Mouse (Mus musculus) G1E (cell line): ENCODE measurements at regions not wholly inside any gene's neighbourhood (a gene's known extent, or its start where the extent isn't known, plus 50 kb on each side); places are given as distances from the start of the nearest gene placed in this dataset.
"Not testable (repeated sequence)": the region's sequence is repeated elsewhere in the genome, so short reads cannot be mapped to it uniquely, and the experiment has no call there.

ENCODE experiments used
- ATAC-seq: 2 replicates; pipeline ENCODE4 v1.8.0; 2016; ENCODE audit warnings: mild to moderate bottlenecking; ENCODE audit not compliant: insufficient number of reproducible peaks, poor library complexity, low FRiP score, severe bottlenecking; ENCODE audit errors: extremely low read depth
- DNase-seq: peaks from one replicate; pipeline ENCODE4 v3.0.0; 2012; ENCODE audit warnings: low spot score
- H3K27me3 ChIP-seq: 2 replicates; pipeline ENCODE4 v1.6.1; 2012; ENCODE audit warnings: mild to moderate bottlenecking, low read length, inconsistent platforms; ENCODE audit not compliant: insufficient read depth
- H3K36me3 ChIP-seq: replicated peaks from 2 replicates; pipeline ENCODE3; 2012; ENCODE audit warnings: mild to moderate bottlenecking, inconsistent platforms
- H3K4me1 ChIP-seq: 2 replicates; pipeline ENCODE4 v1.6.1; 2012; ENCODE audit warnings: low read depth, low read length, inconsistent platforms, mixed read lengths; ENCODE audit not compliant: insufficient read depth
- H3K4me3 ChIP-seq: 2 replicates; pipeline ENCODE4 v1.5.1; 2012; ENCODE audit warnings: low read depth, mild to moderate bottlenecking, inconsistent platforms, low read length, moderate library complexity, mixed read lengths
- H3K9me3 ChIP-seq: replicated peaks from 2 replicates; pipeline ENCODE4 v1.6.1; 2012; ENCODE audit warnings: inconsistent platforms
- CTCF ChIP-seq: IDR thresholded peaks from 2 replicates; pipeline ENCODE4 v1.5.1; 2012; ENCODE audit warnings: low read depth, low read length, inconsistent platforms, mixed read lengths
- GATA1 ChIP-seq: IDR thresholded peaks from 2 replicates; pipeline ENCODE4 v1.6.1; 2012; ENCODE audit warnings: borderline replicate concordance, low read length, inconsistent platforms, mixed read lengths
- GATA2 ChIP-seq: IDR thresholded peaks from 2 replicates; pipeline ENCODE4 v1.6.1; 2012; ENCODE audit warnings: low read depth, low read length, inconsistent platforms, borderline replicate concordance
- POLR2AphosphoS5 ChIP-seq: IDR thresholded peaks from 2 replicates; pipeline ENCODE4 v1.6.1; 2012; ENCODE audit warnings: low read depth, low read length, inconsistent platforms; ENCODE audit not compliant: insufficient replicate concordance
- TAL1 ChIP-seq: conservative IDR thresholded peaks from 2 replicates; pipeline ENCODE4 v1.6.1; 2012; ENCODE audit warnings: low read depth, low read length, inconsistent platforms, mixed read lengths

GRCm38 (mm10) chr17:4521031-4521430 is 473.1 kb upstream of the Arid1b start:
- Histone ChIP-seq H3K9me3 (no peaks in the 10 kb centered on the region), H3K4me1 (no peaks in the 10 kb centered on the region), H3K27me3 (no peaks in the 10 kb centered on the region), H3K36me3 (no peaks in the 10 kb centered on the region), H3K4me3 (no peak overlapping the region)
- no peak for TF ChIP-seq GATA2
- TF ChIP-seq TAL1: no peak
- no peak for TF ChIP-seq GATA1
- TF ChIP-seq POLR2AphosphoS5: no peak
- no peak for TF ChIP-seq CTCF
- ATAC-seq: no peak
- no peak for DNase-seq

DNA sequence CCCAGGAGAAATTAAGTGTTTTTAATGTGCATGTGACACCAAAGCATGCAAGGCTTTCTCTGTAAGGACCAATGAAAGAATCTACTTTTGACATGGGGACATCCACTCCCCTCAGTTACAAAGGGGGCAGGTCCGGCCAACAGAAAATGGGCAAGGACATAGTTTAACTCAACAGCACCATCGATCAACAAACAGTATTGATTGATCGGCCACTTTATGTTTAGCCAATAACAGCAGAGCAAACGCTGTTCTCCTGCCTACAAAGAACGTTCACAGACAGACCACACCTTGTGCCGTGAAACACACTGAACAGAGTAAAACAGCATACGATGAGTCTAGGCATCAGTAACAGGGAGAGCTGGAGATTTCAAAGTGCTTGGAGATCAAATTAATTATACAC is 467.7 kb upstream of the Arid1b start:
- TF ChIP-seq CTCF (no peak), GATA2 (no peak), POLR2AphosphoS5 (no peak), GATA1 (no peak), TAL1 (no peak)
- Histone ChIP-seq H3K4me3 (no peak overlapping the region), H3K4me1 (no peaks in the 10 kb centered on the region), H3K27me3 (0 out of 2 replicates have a peak, but pooled peaks cover 3% of the 10 kb centered on the region), H3K36me3 (no peaks in the 10 kb centered on the region), H3K9me3 (no peaks in the 10 kb centered on the region)
- ATAC-seq: no peak
- no peak for DNase-seq

- DNase-seq (no peak), ATAC-seq (no peak)
- Histone ChIP-seq H3K4me1 (no peaks in the 10 kb centered on the region), H3K4me3 (no peak overlapping the region), H3K36me3 (no peaks in the 10 kb centered on the region), H3K9me3 (no peaks in the 10 kb centered on the region), H3K27me3 (0 out of 2 replicates have a peak, but pooled peaks cover 3% of the 10 kb centered on the region)
- TF ChIP-seq CTCF: no peak
- no peak for TF ChIP-seq GATA2
- no peak for TF ChIP-seq TAL1
- TF ChIP-seq POLR2AphosphoS5: no peak
- no peak for TF ChIP-seq GATA1
These were observed 462.0 kb upstream of the Arid1b start for GRCm38 (mm10) chr17:4532126-4532525.

- TF ChIP-seq CTCF (no peak), TAL1 (no peak), GATA1 (no peak), GATA2 (no peak)
- peaks cover 5% of the 10 kb centered on the region; the same call in 1 of the 2 replicates for H3K27me3 ChIP-seq
These were observed 453.7 kb upstream of the Arid1b start for GRCm38 (mm10) chr17:4540435-4540834.

GRCm38 (mm10) chr17:4541020-4541743 is 452.9 kb upstream of the Arid1b start:
- Histone ChIP-seq H3K27me3 (peaks cover 5% of the 10 kb centered on the region; the same call in 1 of the 2 replicates), H3K4me1 (no peaks in the 10 kb centered on the region), H3K9me3 (no peaks in the 10 kb centered on the region), H3K4me3 (no peak overlapping the region), H3K36me3 (no peaks in the 10 kb centered on the region)
- TF ChIP-seq GATA2 (no peak), POLR2AphosphoS5 (no peak), GATA1 (no peak), CTCF (no peak), TAL1 (no peak)
- no peak for ATAC-seq
- no peak for DNase-seq

More at GRCm38 (mm10) chr17:4540435-4540834, 453.7 kb upstream of the Arid1b start:
- no peak for ATAC-seq
- H3K9me3 ChIP-seq: no peaks in the 10 kb centered on the region
- no peaks in the 10 kb centered on the region for H3K4me1 ChIP-seq
- H3K4me3 ChIP-seq: no peak overlapping the region
- no peak for DNase-seq
- H3K36me3 ChIP-seq: no peaks in the 10 kb centered on the region

- ATAC-seq (no peak), DNase-seq (no peak)
- H3K4me3 ChIP-seq: no peak overlapping the region
- H3K36me3 ChIP-seq: no peaks in the 10 kb centered on the region
- TF ChIP-seq CTCF (no peak), POLR2AphosphoS5 (no peak), TAL1 (no peak), GATA1 (no peak), GATA2 (no peak)
- no peaks in the 10 kb centered on the region for H3K9me3 ChIP-seq
- H3K4me1 ChIP-seq: no peaks in the 10 kb centered on the region
- 0 out of 2 replicates have a peak, but pooled peaks cover 2% of the 10 kb centered on the region for H3K27me3 ChIP-seq
These were observed 447.6 kb upstream of the Arid1b start for GRCm38 (mm10) chr17:4546579-4546978.

DNA sequence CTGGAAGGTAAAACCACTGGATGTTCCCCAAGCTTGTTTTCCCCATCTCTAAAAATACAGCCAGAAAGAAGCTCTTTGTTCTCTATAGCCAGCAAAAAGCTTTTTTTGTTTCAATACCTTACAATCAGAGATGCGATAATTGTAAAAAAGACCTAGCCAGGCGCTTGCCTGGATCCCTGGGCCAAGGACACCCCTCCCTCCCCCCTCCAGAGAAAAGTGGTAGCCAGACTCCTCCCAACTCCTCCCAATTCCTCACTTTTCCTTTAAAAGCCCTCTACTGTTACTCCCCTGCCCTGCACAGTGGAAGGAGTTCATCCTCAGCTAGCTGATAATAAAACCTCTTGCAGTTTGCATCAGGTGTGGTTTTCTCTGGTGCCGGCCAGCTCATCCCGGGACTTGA is 441.1 kb upstream of the Arid1b start:
- ATAC-seq, H3K36me3 ChIP-seq, H3K9me3 ChIP-seq, H3K27me3 ChIP-seq, H3K4me1 ChIP-seq, DNase-seq, H3K4me3 ChIP-seq: not testable (repeated sequence)
